Mouse (Mus musculus) bone marrow, adult 2 months (tissue): Measurements from ENCODE around the gene Ush2a.

Experiments used
- CTCF ChIP-seq: fragments of 200-500 bp; IDR thresholded peaks from 2 replicates; pipeline ENCODE4 v1.5.1; 2011; ENCODE audit warnings: low read length, control low read depth; ENCODE audit not compliant: control insufficient read depth, insufficient read depth
- POLR2A ChIP-seq: fragments of 200-500 bp; IDR thresholded peaks from 2 replicates; pipeline ENCODE4 v1.6.1; 2011; ENCODE audit warnings: low read depth, mild to moderate bottlenecking, control low read depth, low read length, borderline replicate concordance; ENCODE audit not compliant: control insufficient read depth

DNA sequence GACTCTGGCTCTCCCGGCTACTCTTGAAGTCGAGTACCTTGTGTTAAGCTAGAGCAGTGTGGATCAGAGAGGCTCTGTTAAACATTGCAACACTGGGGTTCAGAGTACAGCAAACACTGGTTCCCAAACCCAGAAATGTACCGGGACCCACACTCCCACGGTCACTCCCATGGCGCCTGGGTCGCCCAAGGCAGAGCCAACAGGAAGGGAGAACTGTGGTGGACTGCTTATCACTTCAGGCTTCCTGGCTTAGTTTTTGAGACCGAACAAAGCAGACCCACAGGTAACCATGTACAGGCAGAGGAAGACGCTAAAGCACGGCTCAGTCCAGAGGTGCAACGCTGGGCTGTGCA lies 413.7 kb downstream of the Ush2a start:
- no peak for TF ChIP-seq POLR2A
- no peak for TF ChIP-seq CTCF
